Mouse (Mus musculus) heart, postnatal 36 days (tissue): ENCODE results near the gene Cradd. TPM values are rescaled to one million over a fixed set of nuclear protein-coding genes. Genes with fewer than 3 reads are reported as not detected.

ENCODE experiments used
- DNase-seq, 2 experiments: peaks; one replicate each; pipeline ENCODE4 v3.0.0; 2021 to 2022
- intact Hi-C: fragments of 180-260 bp; cut with DNase I; formaldehyde crosslinking; loops from one replicate; pipeline ENCODE4 v1.15.1; 2025
- total RNA-seq, 2 experiments: library from RNA; stranded (reverse); gene quantifications; 2 replicates each; pipeline ENCODE4 v1.2.3; 2021

Cradd gene
- total RNA-seq, 2 experiments from 2014 or later = 8.8 to 12.5 TPM

- no peak for DNase-seq
- intact Hi-C loops = loop anchor here (2.0 to 5.0 kb wide), 6 partner anchors 47 to 226 kb away; partner anchors contain the start of gene Cradd
These were observed 105.8 kb downstream of the Cradd start for GRCm38 (mm10) chr10:95217956-95218682.

- no peak for DNase-seq
- intact Hi-C loops = loop anchor here (5.0 kb wide), 4 partner anchors 107 to 223 kb away; partner anchors contain the start of gene Cradd
These were observed 108.6 kb downstream of the Cradd start for GRCm38 (mm10) chr10:95215324-95215723.

- DNase-seq = no peak
These were observed 110.1 kb downstream of the Cradd start for GRCm38 (mm10) chr10:95213820-95214219.

GRCm38 (mm10) chr10:95213311-95213710, 110.6 kb downstream of the Cradd start:
- DNase-seq = no peak

More at GRCm38 (mm10) chr10:95213820-95214219, 110.1 kb downstream of the Cradd start:
- intact Hi-C loops = no loop called here

GRCm38 (mm10) chr10:95211660-95212059, 112.3 kb downstream of the Cradd start:
- intact Hi-C loops = no loop called here

More at GRCm38 (mm10) chr10:95213311-95213710, 110.6 kb downstream of the Cradd start:
- intact Hi-C loops = no loop called here

GRCm38 (mm10) chr10:95210664-95211372, 113.1 kb downstream of the Cradd start:
- intact Hi-C loops = no loop called here
- DNase-seq = no peak

More at GRCm38 (mm10) chr10:95211660-95212059, 112.3 kb downstream of the Cradd start:
- DNase-seq = no peak

GRCm38 (mm10) chr10:95210167-95210566, 113.8 kb downstream of the Cradd start:
- intact Hi-C loops = no loop called here

GRCm38 (mm10) chr10:95207423-95207822, 116.5 kb downstream of the Cradd start:
- intact Hi-C loops = no loop called here
- DNase-seq = no peak

More at GRCm38 (mm10) chr10:95210167-95210566, 113.8 kb downstream of the Cradd start:
- DNase-seq = no peak

- intact Hi-C loops = no loop called here
- DNase-seq = no peak
These were observed 122.4 kb downstream of the Cradd start for GRCm38 (mm10) chr10:95201514-95201913.

GRCm38 (mm10) chr10:95200323-95200722, 123.6 kb downstream of the Cradd start:
- intact Hi-C loops = no loop called here
- peak; percentile 78 to 79 for DNase-seq

GRCm38 (mm10) chr10:95199541-95200269, 124.2 kb downstream of the Cradd start:
- intact Hi-C loops = no loop called here
- no peak for DNase-seq

GRCm38 (mm10) chr10:95197377-95197776, 126.6 kb downstream of the Cradd start:
- no peak for DNase-seq

GRCm38 (mm10) chr10:95195719-95196118, 128.2 kb downstream of the Cradd start:
- intact Hi-C loops = no loop called here
- DNase-seq = no peak

More at GRCm38 (mm10) chr10:95197377-95197776, 126.6 kb downstream of the Cradd start:
- intact Hi-C loops = no loop called here

- intact Hi-C loops = no loop called here
- no peak for DNase-seq
These were observed 129.2 kb downstream of the Cradd start for GRCm38 (mm10) chr10:95194776-95195175.

- intact Hi-C loops = loop anchor here (2.0 kb wide), 2 partner anchors 49 to 223 kb away; partner anchors contain the start of gene Socs2
- peak in 1 of 2 experiments; percentile 45 for DNase-seq
These were observed 130.1 kb downstream of the Cradd start for GRCm38 (mm10) chr10:95193875-95194281.

GRCm38 (mm10) chr10:95191881-95192280, 132.1 kb downstream of the Cradd start:
- intact Hi-C loops = loop anchor here (2.0 kb wide), 2 partner anchors 47 to 225 kb away; partner anchors contain the start of gene Socs2

GRCm38 (mm10) chr10:95191151-95191655, 132.7 kb downstream of the Cradd start:
- intact Hi-C loops = no loop called here
- no peak for DNase-seq

More at GRCm38 (mm10) chr10:95191881-95192280, 132.1 kb downstream of the Cradd start:
- DNase-seq = peak; percentile 38 to 61

- no peak for DNase-seq
- intact Hi-C loops = no loop called here
These were observed 134.3 kb downstream of the Cradd start for GRCm38 (mm10) chr10:95189550-95190211.

- DNase-seq = peak in 1 of 2 experiments; percentile 55
These were observed 139.7 kb downstream of the Cradd start for GRCm38 (mm10) chr10:95184210-95184609.

GRCm38 (mm10) chr10:95183051-95183450, 140.9 kb downstream of the Cradd start:
- intact Hi-C loops = no loop called here
- DNase-seq = peak; percentile 77 to 79

More at GRCm38 (mm10) chr10:95184210-95184609, 139.7 kb downstream of the Cradd start:
- intact Hi-C loops = no loop called here
